Mouse (Mus musculus) effector memory CD4-positive, alpha-beta T cell, adult 7 months (primary cell): ENCODE measurements around the gene Acvr1. TPM values are rescaled to one million over a fixed set of nuclear protein-coding genes. Genes with fewer than 3 reads are reported as not detected.

Source experiments
- polyA plus RNA-seq: library from polyadenylated mRNA; unstranded; fragments of 100-300 nt; shearing (Covaris generic); gene quantifications from one replicate; pipeline ENCODE4 v1.2.1, GENCODE M21; 2017

Gene Acvr1
- 0.73 TPM for polyA plus RNA-seq

DNA sequence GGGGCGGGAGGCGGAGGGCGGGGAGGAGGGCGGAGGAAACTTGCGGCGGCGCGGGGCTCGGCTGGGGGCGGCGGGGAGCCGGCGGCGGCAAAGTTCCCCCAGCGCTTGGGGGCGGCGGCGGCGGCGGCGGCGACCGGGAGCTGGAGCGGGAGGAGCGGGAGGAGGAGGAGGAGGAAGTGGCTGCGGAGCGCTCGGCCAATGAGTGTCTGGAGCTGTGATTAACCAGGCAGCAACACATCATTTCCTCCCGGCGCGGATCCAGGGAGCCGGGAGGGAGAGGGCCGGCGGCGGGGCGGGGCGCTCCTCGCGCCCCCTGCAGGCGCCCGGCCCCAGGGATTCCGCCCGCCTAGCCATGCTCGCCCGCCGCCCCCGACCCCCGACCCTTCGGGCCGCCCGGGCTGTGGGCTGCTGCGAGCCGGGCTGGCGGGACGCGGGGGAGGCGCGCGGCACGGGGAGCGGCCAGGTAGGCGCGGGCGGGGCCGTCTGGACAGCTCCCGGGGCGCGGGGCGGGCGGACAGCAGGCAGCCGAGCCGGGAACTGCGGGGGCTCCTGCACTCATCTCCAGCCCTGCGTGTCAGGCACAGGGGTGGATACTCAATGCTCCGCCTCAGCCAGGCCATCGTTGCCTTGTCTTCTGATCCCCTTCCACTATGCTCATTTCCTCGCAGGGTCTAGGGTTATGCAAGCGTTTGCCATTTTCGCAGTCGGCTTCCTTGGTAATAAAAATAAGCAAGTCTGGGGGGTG lies at the start of gene Acvr1, which contains the start of gene Upp2:
Gene Acvr1 (minus strand): TSS at position 92 of the 745 bp plus-strand sequence.
Gene Upp2 (plus strand): TSS at position 233 of the 745 bp plus-strand sequence.

GRCm38 (mm10) chr2:58469816-58470215 lies 97.1 kb downstream of the Acvr1 start, which contains the start of gene Gm17409:
Gene Gm17409, plus strand, starts transcription at chr2:58470116.

DNA sequence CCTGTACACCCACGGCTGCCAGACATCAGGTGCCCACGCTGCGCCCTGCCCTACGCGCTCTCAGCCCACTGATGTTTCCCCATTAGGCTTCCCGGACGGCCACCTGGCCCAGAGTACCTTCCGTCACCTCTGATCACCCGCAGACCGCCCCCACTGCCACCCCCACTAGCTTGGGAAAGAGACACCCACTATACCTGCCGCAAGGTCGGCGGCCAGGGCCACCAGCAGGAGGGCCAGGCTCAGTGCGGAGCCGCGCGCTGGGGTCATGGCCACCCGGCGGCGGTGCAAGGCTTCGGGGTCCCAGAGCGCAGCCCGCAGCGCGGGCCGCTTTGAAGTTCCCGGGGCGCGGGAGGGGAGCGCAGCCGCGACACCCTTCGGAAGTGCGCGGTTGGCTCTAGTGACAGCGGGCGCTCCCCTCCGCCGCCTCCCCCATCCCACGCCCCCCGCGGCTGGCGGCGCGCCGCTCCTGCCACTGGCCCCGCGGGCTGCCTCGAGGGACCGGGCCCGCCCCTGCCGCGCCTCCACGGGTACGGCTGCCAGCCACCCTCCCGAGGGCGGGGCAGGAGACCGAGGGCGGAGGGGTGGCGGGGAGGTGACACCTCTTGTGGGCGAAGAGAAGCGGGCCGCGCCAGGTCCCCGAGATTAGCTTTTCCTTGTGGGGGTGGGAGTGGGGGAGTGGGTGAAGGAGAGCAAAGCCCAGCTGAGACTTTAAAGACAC lies 209.4 kb downstream of the Acvr1 start, which contains the start of gene Acvr1c:
Gene Acvr1c (minus strand): TSS at position 482 of the 718 bp plus-strand sequence.

Other genes with a start within 250 kb of the Acvr1 start
- 0.44 TPM for gene Acvr1c, start 209.3 kb downstream of the Acvr1 start, polyA plus RNA-seq
- gene Gm17409, start 97.0 kb downstream of the Acvr1 start, polyA plus RNA-seq: not detected
- gene Upp2, start 141 bp upstream of the Acvr1 start, polyA plus RNA-seq: not detected